Comparison of ENCODE assay signal across 20 mouse cellular contexts in the genomic region with DNA sequence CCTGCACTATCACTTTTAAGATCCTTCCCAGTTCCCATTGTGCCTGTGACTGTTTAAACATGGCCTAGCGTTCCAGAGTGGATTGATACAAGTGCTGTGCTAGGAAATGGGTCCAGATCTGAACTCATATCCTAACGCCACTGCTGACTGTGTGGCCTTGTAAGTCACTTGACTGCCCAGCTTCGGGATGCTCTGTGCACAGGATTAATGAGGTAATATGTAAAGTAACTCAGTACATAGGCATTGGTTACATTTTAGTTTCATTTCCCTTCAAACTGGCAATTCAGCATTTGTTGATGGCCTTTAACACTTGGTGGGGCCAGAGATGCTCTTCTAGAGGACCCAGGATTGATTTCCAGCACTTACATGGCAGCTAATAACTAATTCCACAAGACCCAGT. TPM values are rescaled to one million over a fixed set of nuclear protein-coding genes. Genes with fewer than 3 reads are reported as not detected.
DNase-seq lines count a peak whose midpoint lies in the region; ATAC-seq and TF ChIP-seq lines count a peak whose summit lies in the region.
"Had no signal": no experiment of that assay in that cellular context is flagged by ENCODE, and none has a peak within 500 bp of the region (broad histone marks: within the 10 kb centered on the region; RNA-seq: fewer than 3 reads in every experiment).

No protein-coding gene starts in this region.

- no peak for TF ChIP-seq CTCF in layer of hippocampus, adult 2 months (conservative IDR thresholded peaks at IDR 0.05)

- ATAC-seq in monocyte, adult 5-6 weeks (replicated peaks; ENCODE audit: insufficient number of reproducible peaks, low FRiP score, low TSS enrichment, poor library complexity, severe bottlenecking) = peak; percentile 40; the same call in 1 of the 2 replicates
- no peak for ATAC-seq in frontal cortex, adult (ENCODE audit: low TSS enrichment)
- ATAC-seq: forebrain, embryonic 15.5 days; hindbrain, postnatal 0 days had no signal

- H3K4me1 ChIP-seq in brown adipose tissue, adult 24 weeks (ENCODE audit: control insufficient read depth, insufficient read depth, insufficient read length, low read length) = no peaks in the 10 kb centered on the region
- H3K4me1 ChIP-seq: embryonic facial prominence, embryonic 12.5 days; forebrain, embryonic 15.5 days; heart, embryonic 15.5 days; hindbrain, embryonic 13.5 days had no signal

- H3K27ac ChIP-seq in layer of hippocampus, adult 2 months = peak overlapping the region; percentile 60; the same call in 1 of the 2 replicates
- 0 out of 2 replicates have a peak overlapping the region, but pooled peaks have one; percentile 16 for H3K27ac ChIP-seq in brown adipose tissue, adult 24 weeks (replicated peaks; ENCODE audit: low read depth, low read length)
- H3K27ac ChIP-seq: embryonic facial prominence, embryonic 12.5 days; forebrain, embryonic 15.5 days; heart, adult 2 months; heart, embryonic 15.5 days; hindbrain, embryonic 13.5 days; hindbrain, postnatal 0 days had no signal

- no peak for DNase-seq in layer of hippocampus, adult 2 months (ENCODE audit: low spot score in 2 of 2)
- no peak for DNase-seq in layer of hippocampus, adult 9-11 months
- DNase-seq in A20 (ENCODE audit: low read depth, low spot score) = peak; percentile 34
- DNase-seq in gastrocnemius, postnatal 25 days = no peak
- DNase-seq in neural tube, embryonic 10.5 days (ENCODE audit: extremely low spot score, low spot score) = no peak
- DNase-seq: adrenal gland, adult 2 months; adrenal gland, postnatal 25 days; cerebellum, adult 11 months; cerebellum, adult 9-10 months; gastrocnemius, postnatal 14 days; heart, adult 2 months; heart, postnatal 14 days had no signal

- no peak overlapping the region for H3K4me3 ChIP-seq in layer of hippocampus, adult 2 months
- no peak overlapping the region for H3K4me3 ChIP-seq in brown adipose tissue, adult 24 weeks (ENCODE audit: insufficient read depth, low read depth, low read length)
- H3K4me3 ChIP-seq: embryonic facial prominence, embryonic 12.5 days; forebrain, embryonic 15.5 days; heart, adult 2 months; heart, embryonic 15.5 days; hindbrain, embryonic 13.5 days had no signal

RNA-seq across cellular contexts. Expression of gene Capn7, which starts 39.9 kb away (rescaled TPM):
- total RNA-seq in layer of hippocampus, adult 2 months (2021) = 10 to 100 TPM; 35.6 to 39.4 TPM
- polyA plus RNA-seq in brown adipose tissue, adult 24 weeks (2012; ENCODE audit: insufficient read depth, insufficient read length, missing spikeins) = 14.9 and 16.9 TPM in 2 replicates
- 67.9 to 73.5 TPM (median 73.1 TPM) in 3 replicates for total RNA-seq in monocyte, adult 5-6 weeks (2017)
- total RNA-seq in gastrocnemius, postnatal 25 days (2021) = 10 to 100 TPM; 28.4 to 29.3 TPM

RNA-seq across cellular contexts. Expression of gene Dnah1, which starts 52.6 kb away (rescaled TPM):
- 1 to 10 TPM; 4.6 to 5.8 TPM for total RNA-seq in layer of hippocampus, adult 2 months (2021)
- not detected in 2 replicates for polyA plus RNA-seq in brown adipose tissue, adult 24 weeks (2012; ENCODE audit: insufficient read depth, insufficient read length, missing spikeins)
- total RNA-seq in monocyte, adult 5-6 weeks (2017) = under 0.01 TPM in 1 of 3 replicates, not detected in the others
- total RNA-seq in gastrocnemius, postnatal 25 days (2021) = under 1 TPM; 0.16 to 0.18 TPM

RNA-seq across cellular contexts. Expression of gene Sh3bp5, which starts 59.5 kb away (rescaled TPM):
- total RNA-seq in layer of hippocampus, adult 2 months (2021) = 100 to 1,000 TPM; 147 to 158 TPM
- polyA plus RNA-seq in brown adipose tissue, adult 24 weeks (2012; ENCODE audit: insufficient read depth, insufficient read length, missing spikeins) = 65.9 and 67.5 TPM in 2 replicates
- 37.1 to 51.1 TPM (median 40.7 TPM) in 3 replicates for total RNA-seq in monocyte, adult 5-6 weeks (2017)
- 10 to 100 TPM; 33.9 to 46.8 TPM for total RNA-seq in gastrocnemius, postnatal 25 days (2021)
